Mouse (Mus musculus): Measurements from ENCODE around the gene Usp47. TPM values are rescaled to one million over a fixed set of nuclear protein-coding genes. Genes with fewer than 3 reads are reported as not detected.

The Usp47 gene
- polyA plus RNA-seq, 1 experiment from 2014 or later: 115 TPM

GRCm38 (mm10) chr7:112103816-112104215 lies 80.5 kb downstream of the Usp47 start:
- no peak overlapping the region for H3K4me2 ChIP-seq
- no peak for ATAC-seq (ENCODE audit: low FRiP score)
- no peak overlapping the region for H3K4me3 ChIP-seq (replicated peaks)
- 96% methylated on average over 5 of the region's 5 CpGs for WGBS
- H3K27me3 ChIP-seq: no peaks in the 10 kb centered on the region
- H3K9ac ChIP-seq: no peak overlapping the region
- H3K4me1 ChIP-seq: no peaks in the 10 kb centered on the region
- H3K27ac ChIP-seq: no peak overlapping the region
- peaks cover 89% of the 10 kb centered on the region for H3K36me3 ChIP-seq (replicated peaks)
- no peaks in the 10 kb centered on the region for H3K9me3 ChIP-seq

- H3K9ac ChIP-seq: no peak overlapping the region
- no peak overlapping the region for H3K4me3 ChIP-seq (replicated peaks)
- H3K36me3 ChIP-seq (replicated peaks): peaks cover 79% of the 10 kb centered on the region
- no peak overlapping the region for H3K27ac ChIP-seq
- no peaks in the 10 kb centered on the region for H3K27me3 ChIP-seq
- H3K4me1 ChIP-seq: no peaks in the 10 kb centered on the region
- no peak for ATAC-seq (ENCODE audit: low FRiP score)
- no peaks in the 10 kb centered on the region for H3K9me3 ChIP-seq
- no peak overlapping the region for H3K4me2 ChIP-seq
Observed at GRCm38 (mm10) chr7:112108757-112109156, 85.5 kb downstream of the Usp47 start.

- Histone ChIP-seq H3K27ac (no peak overlapping the region), H3K4me3 (replicated peaks) (no peak overlapping the region), H3K36me3 (replicated peaks) (peaks cover 66% of the 10 kb centered on the region), H3K4me2 (no peak overlapping the region), H3K9me3 (no peaks in the 10 kb centered on the region), H3K4me1 (no peaks in the 10 kb centered on the region), H3K27me3 (no peaks in the 10 kb centered on the region), H3K9ac (no peak overlapping the region)
- 91% methylated on average over 19 of the region's 19 CpGs for WGBS
- no peak for ATAC-seq (ENCODE audit: low FRiP score)
Observed at GRCm38 (mm10) chr7:112110638-112111372, 87.5 kb downstream of the Usp47 start.

- no peak for ATAC-seq (ENCODE audit: low FRiP score)
- Histone ChIP-seq H3K9ac (no peak overlapping the region), H3K27me3 (no peaks in the 10 kb centered on the region), H3K27ac (no peak overlapping the region), H3K4me2 (no peak overlapping the region), H3K36me3 (replicated peaks) (peaks cover 10% of the 10 kb centered on the region), H3K4me3 (replicated peaks) (no peak overlapping the region), H3K9me3 (no peaks in the 10 kb centered on the region), H3K4me1 (peaks cover 17% of the 10 kb centered on the region)
- WGBS: 84% methylated on average over 7 of the region's 7 CpGs
Observed at GRCm38 (mm10) chr7:112117501-112117900, 94.2 kb downstream of the Usp47 start.

- no peak overlapping the region for H3K4me3 ChIP-seq (replicated peaks)
- H3K36me3 ChIP-seq (replicated peaks): peaks cover 5% of the 10 kb centered on the region; the same call in 1 of the 2 replicates
- 92% methylated on average over 7 of the region's 7 CpGs for WGBS
- no peak for ATAC-seq (ENCODE audit: low FRiP score)
- no peak overlapping the region for H3K4me2 ChIP-seq
- H3K27ac ChIP-seq: no peak overlapping the region
- H3K9me3 ChIP-seq: no peaks in the 10 kb centered on the region
- no peak overlapping the region for H3K9ac ChIP-seq
- H3K27me3 ChIP-seq: no peaks in the 10 kb centered on the region
- H3K4me1 ChIP-seq: peaks cover 17% of the 10 kb centered on the region
Observed at GRCm38 (mm10) chr7:112118086-112118485, 94.8 kb downstream of the Usp47 start.

- 85% methylated on average over 7 of the region's 7 CpGs for WGBS
- no peaks in the 10 kb centered on the region for H3K27me3 ChIP-seq
- ATAC-seq (ENCODE audit: low FRiP score): no peak
- peaks cover 3% of the 10 kb centered on the region; the same call in 1 of the 2 replicates for H3K36me3 ChIP-seq (replicated peaks)
- H3K4me1 ChIP-seq: peaks cover 17% of the 10 kb centered on the region
- H3K27ac ChIP-seq: no peak overlapping the region
- no peak overlapping the region for H3K9ac ChIP-seq
- H3K4me3 ChIP-seq (replicated peaks): no peak overlapping the region
- H3K4me2 ChIP-seq: no peak overlapping the region
- no peaks in the 10 kb centered on the region for H3K9me3 ChIP-seq
Observed at GRCm38 (mm10) chr7:112119248-112119647, 95.9 kb downstream of the Usp47 start.

GRCm38 (mm10) chr7:112120861-112121810 lies 97.8 kb downstream of the Usp47 start:
- no peak overlapping the region for H3K27ac ChIP-seq
- WGBS: 76% methylated on average over 11 of the region's 11 CpGs
- H3K4me2 ChIP-seq: no peak overlapping the region
- no peaks in the 10 kb centered on the region; the same call in 1 of the 2 replicates for H3K36me3 ChIP-seq (replicated peaks)
- ATAC-seq (ENCODE audit: low FRiP score): no peak
- no peak overlapping the region for H3K4me3 ChIP-seq (replicated peaks)
- peaks cover 17% of the 10 kb centered on the region for H3K4me1 ChIP-seq
- no peak overlapping the region for H3K9ac ChIP-seq
- H3K9me3 ChIP-seq: no peaks in the 10 kb centered on the region
- no peaks in the 10 kb centered on the region for H3K27me3 ChIP-seq

GRCm38 (mm10) chr7:112121866-112122500 lies 98.7 kb downstream of the Usp47 start:
- ATAC-seq (ENCODE audit: low FRiP score): no peak
- Histone ChIP-seq H3K4me3 (replicated peaks) (no peak overlapping the region), H3K36me3 (replicated peaks) (no peaks in the 10 kb centered on the region; the same call in 1 of the 2 replicates), H3K4me1 (peaks cover 17% of the 10 kb centered on the region), H3K27me3 (no peaks in the 10 kb centered on the region), H3K4me2 (no peak overlapping the region), H3K9ac (no peak overlapping the region), H3K27ac (no peak overlapping the region), H3K9me3 (no peaks in the 10 kb centered on the region)
- 84% methylated on average over 11 of the region's 11 CpGs for WGBS

- Histone ChIP-seq H3K27me3 (no peaks in the 10 kb centered on the region), H3K4me1 (peaks cover 17% of the 10 kb centered on the region), H3K4me3 (replicated peaks) (no peak overlapping the region), H3K36me3 (replicated peaks) (no peaks in the 10 kb centered on the region), H3K4me2 (no peak overlapping the region), H3K27ac (no peak overlapping the region), H3K9me3 (no peaks in the 10 kb centered on the region), H3K9ac (no peak overlapping the region)
- no peak for ATAC-seq (ENCODE audit: low FRiP score)
- WGBS: 89% methylated on average over 5 of the region's 5 CpGs
Observed at GRCm38 (mm10) chr7:112123612-112124011, 100.3 kb downstream of the Usp47 start.

- Histone ChIP-seq H3K36me3 (replicated peaks) (no peaks in the 10 kb centered on the region), H3K4me2 (no peak overlapping the region), H3K4me1 (peaks cover 12% of the 10 kb centered on the region), H3K4me3 (replicated peaks) (no peak overlapping the region), H3K27me3 (no peaks in the 10 kb centered on the region), H3K9me3 (no peaks in the 10 kb centered on the region), H3K9ac (no peak overlapping the region), H3K27ac (no peak overlapping the region)
- no peak for ATAC-seq (ENCODE audit: low FRiP score)
- WGBS: 91% methylated on average over 7 of the region's 7 CpGs
Observed at GRCm38 (mm10) chr7:112125625-112126260, 102.4 kb downstream of the Usp47 start.

- Histone ChIP-seq H3K36me3 (replicated peaks) (no peaks in the 10 kb centered on the region), H3K4me2 (no peak overlapping the region), H3K27ac (no peak overlapping the region), H3K9ac (no peak overlapping the region), H3K27me3 (no peaks in the 10 kb centered on the region), H3K4me1 (no peaks in the 10 kb centered on the region), H3K4me3 (replicated peaks) (no peak overlapping the region), H3K9me3 (no peaks in the 10 kb centered on the region)
- ATAC-seq (ENCODE audit: low FRiP score): no peak
- 81% methylated on average over 5 of the region's 5 CpGs for WGBS
Observed at GRCm38 (mm10) chr7:112127085-112127637, 103.9 kb downstream of the Usp47 start.

Data from forebrain, embryonic 12.5 days (tissue).